Mouse (Mus musculus) heart, embryonic 11.5 days (tissue): Measurements from ENCODE around the gene BC034090. TPM values are rescaled to one million over a fixed set of nuclear protein-coding genes. Genes with fewer than 3 reads are reported as not detected.
"Not testable (repeated sequence)": the region's sequence is repeated elsewhere in the genome, so short reads cannot be mapped to it uniquely, and the experiment has no call there.

Source experiments
- ATAC-seq: fragments of 200-750 bp; cut with Nextera tagmentation; replicated peaks from 2 replicates; pipeline ENCODE4 v1.8.0; 2017; ENCODE audit warnings: moderate library complexity; ENCODE audit not compliant: insufficient number of reproducible peaks, low FRiP score, low TSS enrichment
- H3K27ac ChIP-seq: fragments of 300-500 bp; sonication (generic); 2 replicates; pipeline ENCODE4 v1.5.1; 2014; ENCODE audit warnings: mild to moderate bottlenecking, low read depth, low read length
- H3K27me3 ChIP-seq: fragments of 300-500 bp; sonication (generic); 2 replicates; pipeline ENCODE4 v1.6.1; 2014; ENCODE audit warnings: mild to moderate bottlenecking, low read length, mixed read lengths; ENCODE audit not compliant: control insufficient read depth, insufficient read depth
- H3K36me3 ChIP-seq: fragments of 300-500 bp; sonication (generic); 2 replicates; pipeline ENCODE4 v1.6.1; 2014; ENCODE audit warnings: mild to moderate bottlenecking, low read length, moderate library complexity, mixed read lengths; ENCODE audit not compliant: control insufficient read depth, insufficient read depth
- H3K4me1 ChIP-seq: fragments of 300-500 bp; sonication (generic); 2 replicates; pipeline ENCODE4 v1.6.1; 2014; ENCODE audit warnings: low read length; ENCODE audit not compliant: control insufficient read depth, insufficient read depth
- H3K4me2 ChIP-seq: fragments of 300-500 bp; sonication (generic); 2 replicates; pipeline ENCODE4 v1.6.1; 2014; ENCODE audit warnings: mild to moderate bottlenecking, moderate library complexity
- H3K4me3 ChIP-seq: fragments of 300-500 bp; sonication (generic); 2 replicates; pipeline ENCODE4 v1.5.1; 2014; ENCODE audit warnings: low read depth, low read length
- H3K9ac ChIP-seq: fragments of 300-500 bp; sonication (generic); 2 replicates; pipeline ENCODE4 v1.6.1; 2014; ENCODE audit warnings: mild to moderate bottlenecking, low read depth, low read length, moderate library complexity
- H3K9me3 ChIP-seq: fragments of 300-500 bp; sonication (generic); replicated peaks from 2 replicates; pipeline ENCODE4 v1.6.1; 2016; ENCODE audit warnings: low read length; ENCODE audit not compliant: control insufficient read depth
- WGBS: fragments of 180-500 bp; shearing (Covaris S2); extraction: QIAGEN DNeasy Blood & Tissue Kit; methylation state at CpG from one replicate; pipeline ENCODE4 v1.1.7; 2014; ENCODE audit not compliant: insufficient replicate concordance; 5-methylcytosine and 5-hydroxymethylcytosine counted together
- polyA plus RNA-seq: library from polyadenylated mRNA; unstranded; fragments of >200 nt; fragmentation: Nextera tagmentation; extraction: Ambion mirVana; gene quantifications from 2 replicates; pipeline ENCODE4 v1.2.1, GENCODE M21; 2014

The BC034090 gene
- polyA plus RNA-seq, 1 experiment from 2014 or later, result 5.4 TPM

DNA sequence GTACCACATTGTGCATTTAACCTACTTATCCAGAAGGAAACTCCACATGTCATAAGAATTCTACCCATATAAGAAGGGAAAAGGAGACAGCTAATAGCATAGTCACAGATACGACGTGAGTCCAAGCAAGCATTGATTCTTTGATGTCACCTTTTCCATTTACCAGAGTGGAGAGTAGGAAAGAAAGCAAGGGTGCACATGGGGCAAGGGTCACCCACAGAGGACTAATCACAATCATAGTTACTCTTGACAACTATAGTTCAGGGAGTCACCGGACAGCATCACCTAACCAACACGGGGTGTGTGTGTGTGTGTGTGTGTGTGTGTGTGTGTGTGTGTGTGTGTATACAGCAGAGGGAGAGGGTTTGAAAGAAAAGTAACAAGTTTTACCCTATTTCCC lies 31.5 kb upstream of the BC034090 start:
- no peak overlapping the region for H3K27ac ChIP-seq
- H3K9me3 ChIP-seq, result no peaks in the 10 kb centered on the region
- H3K36me3 ChIP-seq, result no peaks in the 10 kb centered on the region
- H3K27me3 ChIP-seq, result no peaks in the 10 kb centered on the region
- H3K4me1 ChIP-seq, result 0 out of 2 replicates have a peak, but pooled peaks cover 4% of the 10 kb centered on the region
- 82% methylated on average over 4 of the region's 4 CpGs for WGBS
- H3K4me3 ChIP-seq, result no peak overlapping the region
- no peak for ATAC-seq
- H3K9ac ChIP-seq, result no peak overlapping the region
- no peak overlapping the region for H3K4me2 ChIP-seq

DNA sequence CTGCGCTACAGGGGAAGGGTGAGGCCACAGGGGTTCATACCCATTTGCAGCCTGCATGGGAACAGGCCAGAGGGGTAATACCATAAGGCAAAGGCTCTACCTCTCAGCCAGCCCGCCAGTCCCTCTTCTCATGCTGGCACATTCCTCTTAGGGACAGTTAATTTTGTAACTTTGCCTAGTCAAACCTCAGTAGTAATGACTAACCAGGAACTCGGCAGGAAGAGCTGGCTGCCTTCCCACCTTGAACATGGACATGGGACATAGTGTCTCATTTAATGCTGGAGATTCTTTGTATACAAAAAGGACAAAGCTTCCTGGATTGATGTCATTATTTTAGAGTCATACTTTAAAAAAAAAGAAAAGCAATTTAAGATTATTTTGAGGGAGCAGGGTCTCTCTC lies 30.7 kb upstream of the BC034090 start:
- whole genome bisulfite sequencing, result 84% methylated on average over 3 of the region's 3 CpGs
- H3K4me1 ChIP-seq, result 0 out of 2 replicates have a peak, but pooled peaks cover 4% of the 10 kb centered on the region
- no peaks in the 10 kb centered on the region for H3K9me3 ChIP-seq
- no peak overlapping the region for H3K9ac ChIP-seq
- H3K4me3 ChIP-seq, result no peak overlapping the region
- H3K4me2 ChIP-seq, result no peak overlapping the region
- ATAC-seq, result no peak
- H3K27me3 ChIP-seq, result no peaks in the 10 kb centered on the region
- H3K36me3 ChIP-seq, result no peaks in the 10 kb centered on the region
- no peak overlapping the region for H3K27ac ChIP-seq

DNA sequence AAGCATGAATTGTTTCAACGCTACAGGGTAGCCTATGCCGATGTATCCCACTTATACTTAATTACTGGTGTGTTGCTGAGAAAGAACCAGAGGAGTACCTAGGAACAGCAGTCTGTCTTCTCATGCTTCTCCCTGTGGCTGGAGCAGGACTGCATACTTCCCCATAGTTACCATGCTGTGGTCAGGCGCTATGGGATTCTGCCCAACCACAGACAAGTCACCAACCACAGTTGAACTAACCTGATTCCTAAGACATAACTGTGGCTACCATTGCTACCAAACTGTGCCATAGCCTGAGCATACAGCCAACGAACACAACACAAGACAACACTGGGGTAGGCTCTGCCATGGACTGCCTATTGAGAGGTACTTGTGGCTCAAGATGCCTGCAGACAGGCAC lies 28.7 kb upstream of the BC034090 start:
- no peak for ATAC-seq
- WGBS, result 90% methylated on average over 4 of the region's 4 CpGs
- Histone ChIP-seq H3K4me3 (no peak overlapping the region), H3K4me1 (0 out of 2 replicates have a peak, but pooled peaks cover 4% of the 10 kb centered on the region), H3K36me3 (no peaks in the 10 kb centered on the region), H3K27me3 (no peaks in the 10 kb centered on the region), H3K9me3 (no peaks in the 10 kb centered on the region), H3K4me2 (no peak overlapping the region), H3K27ac (no peak overlapping the region), H3K9ac (no peak overlapping the region)

DNA sequence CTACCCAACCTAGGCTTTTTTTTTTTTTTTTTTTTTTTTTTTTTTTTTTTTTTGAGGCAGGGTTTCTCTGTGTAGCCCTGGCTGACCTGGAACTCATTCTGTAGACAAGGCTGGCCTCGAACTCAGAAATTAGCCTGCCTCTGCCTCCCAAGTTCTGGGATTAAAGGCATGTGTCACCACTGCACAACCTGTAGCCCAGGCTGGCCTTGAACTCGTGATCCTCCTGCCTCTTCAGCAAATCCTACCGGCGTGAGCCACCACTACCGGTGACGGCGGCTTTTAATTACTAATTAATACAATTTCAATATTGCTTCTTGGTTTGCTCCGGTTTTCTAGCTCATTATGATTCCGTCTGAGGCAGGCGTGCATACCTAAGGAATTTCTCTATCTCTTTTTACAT lies 18.3 kb upstream of the BC034090 start:
- not testable (repeated sequence) for H3K4me3 ChIP-seq, H3K4me1 ChIP-seq, H3K27me3 ChIP-seq, H3K9me3 ChIP-seq, H3K4me2 ChIP-seq, ATAC-seq, H3K9ac ChIP-seq, H3K27ac ChIP-seq, H3K36me3 ChIP-seq
- WGBS, result 86% methylated on average over 10 of the region's 10 CpGs

DNA sequence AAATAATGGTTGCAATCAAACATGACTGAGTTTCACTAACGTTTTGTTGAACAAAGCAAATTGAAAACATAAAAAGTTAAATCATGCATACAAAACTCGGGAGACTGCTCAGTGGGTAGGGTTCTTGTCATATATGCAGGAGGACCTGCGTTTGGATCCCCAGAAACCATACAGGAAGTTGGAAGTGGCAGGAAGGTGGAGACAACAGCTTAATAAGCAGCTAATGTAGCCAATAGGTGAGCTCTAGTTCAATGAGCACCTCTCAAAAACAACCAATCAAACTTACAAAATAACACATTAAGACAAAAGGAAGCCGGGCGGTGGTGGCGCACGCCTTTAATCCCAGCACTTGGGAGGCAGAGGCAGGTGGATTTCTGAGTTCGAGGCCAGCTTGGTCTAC lies 10.1 kb upstream of the BC034090 start:
- Histone ChIP-seq H3K9me3 (no peaks in the 10 kb centered on the region), H3K36me3 (no peaks in the 10 kb centered on the region), H3K9ac (no peak overlapping the region), H3K4me2 (no peak overlapping the region), H3K27me3 (no peaks in the 10 kb centered on the region), H3K4me3 (no peak overlapping the region), H3K27ac (no peak overlapping the region), H3K4me1 (0 out of 2 replicates have a peak, but pooled peaks cover 3% of the 10 kb centered on the region)
- ATAC-seq, result no peak
- WGBS, result 88% methylated on average over 8 of the region's 8 CpGs

DNA sequence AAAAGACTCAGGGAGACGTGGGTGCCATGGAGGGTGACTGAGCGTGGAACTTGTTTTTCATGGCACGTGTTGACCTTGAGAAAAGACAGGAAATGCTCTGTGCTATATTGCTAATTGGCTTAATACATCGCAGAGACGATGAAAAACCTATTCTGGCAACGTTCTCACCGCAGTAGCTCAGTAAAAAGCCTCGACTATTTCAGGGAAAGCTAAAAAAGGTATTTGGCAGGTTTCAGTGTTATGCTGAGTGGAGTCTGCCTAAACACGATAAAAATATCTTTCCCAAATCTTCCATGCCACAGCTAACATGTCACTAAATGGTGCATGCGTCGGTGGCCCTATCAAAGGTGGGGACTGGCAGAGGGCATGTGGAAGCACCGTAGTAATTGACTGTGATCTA lies 8.9 kb upstream of the BC034090 start:
- Histone ChIP-seq H3K4me2 (no peak overlapping the region), H3K4me1 (0 out of 2 replicates have a peak, but pooled peaks cover 3% of the 10 kb centered on the region), H3K9me3 (no peaks in the 10 kb centered on the region), H3K36me3 (no peaks in the 10 kb centered on the region), H3K4me3 (no peak overlapping the region), H3K27ac (no peak overlapping the region), H3K9ac (no peak overlapping the region), H3K27me3 (no peaks in the 10 kb centered on the region)
- no peak for ATAC-seq
- WGBS, result 69% methylated on average over 12 of the region's 12 CpGs

DNA sequence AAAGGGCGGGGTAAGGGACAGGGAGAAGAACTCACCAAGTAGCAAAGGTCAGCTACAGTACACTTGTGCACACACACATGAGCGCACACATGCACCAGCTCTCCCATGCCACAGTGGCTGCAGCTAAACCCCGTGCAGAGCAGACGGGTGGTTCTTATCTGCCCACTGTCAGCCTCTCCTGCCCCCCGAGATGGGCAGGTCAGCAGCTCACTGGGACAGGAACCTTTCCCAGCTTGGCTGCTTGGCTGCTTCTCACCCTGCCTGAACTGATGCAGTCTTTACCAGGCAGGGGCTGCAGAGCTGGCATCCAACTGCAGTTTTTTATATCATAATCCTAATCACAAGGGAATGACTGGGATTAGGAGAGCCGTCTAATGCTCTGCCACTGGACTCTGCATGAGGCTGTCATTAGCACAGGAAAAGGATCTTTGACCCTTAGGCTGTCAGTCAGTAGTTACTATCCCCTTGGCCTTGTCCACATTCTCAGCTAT lies 8.4 kb upstream of the BC034090 start:
- ATAC-seq, result no peak
- H3K27me3 ChIP-seq, result no peaks in the 10 kb centered on the region
- H3K4me3 ChIP-seq, result no peak overlapping the region
- no peak overlapping the region for H3K4me2 ChIP-seq
- 34% methylated on average over 6 of the region's 6 CpGs for WGBS
- no peak overlapping the region for H3K9ac ChIP-seq
- H3K27ac ChIP-seq, result no peak overlapping the region
- no peaks in the 10 kb centered on the region for H3K36me3 ChIP-seq
- H3K4me1 ChIP-seq, result peaks cover 3% of the 10 kb centered on the region; the same call in 1 of the 2 replicates
- H3K9me3 ChIP-seq, result no peaks in the 10 kb centered on the region

DNA sequence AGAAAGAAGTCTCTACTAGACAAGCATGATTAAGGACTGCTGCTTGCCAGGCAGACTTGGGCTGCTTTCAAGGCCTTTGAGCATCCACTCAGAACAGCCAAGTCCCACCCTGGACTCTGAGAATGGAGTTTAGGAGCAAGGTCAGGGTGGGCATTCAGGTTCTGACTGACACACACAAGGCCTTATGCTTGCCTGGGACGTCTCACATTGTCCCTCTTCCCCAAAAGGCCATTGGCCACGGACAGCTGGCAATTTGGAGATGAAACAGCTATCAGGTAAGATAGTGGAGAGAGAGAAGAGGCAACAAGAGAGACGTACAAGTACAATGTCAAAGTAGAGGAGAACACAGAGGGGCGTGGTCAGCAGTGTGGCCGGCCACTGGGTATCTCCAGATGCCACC lies 7.4 kb upstream of the BC034090 start:
- H3K4me3 ChIP-seq, result no peak overlapping the region
- no peaks in the 10 kb centered on the region for H3K9me3 ChIP-seq
- H3K9ac ChIP-seq, result no peak overlapping the region
- 67% methylated on average over 5 of the region's 5 CpGs for WGBS
- no peaks in the 10 kb centered on the region for H3K27me3 ChIP-seq
- H3K4me2 ChIP-seq, result no peak overlapping the region
- H3K4me1 ChIP-seq, result peaks cover 3% of the 10 kb centered on the region; the same call in 1 of the 2 replicates
- no peak overlapping the region for H3K27ac ChIP-seq
- ATAC-seq, result no peak
- H3K36me3 ChIP-seq, result no peaks in the 10 kb centered on the region

DNA sequence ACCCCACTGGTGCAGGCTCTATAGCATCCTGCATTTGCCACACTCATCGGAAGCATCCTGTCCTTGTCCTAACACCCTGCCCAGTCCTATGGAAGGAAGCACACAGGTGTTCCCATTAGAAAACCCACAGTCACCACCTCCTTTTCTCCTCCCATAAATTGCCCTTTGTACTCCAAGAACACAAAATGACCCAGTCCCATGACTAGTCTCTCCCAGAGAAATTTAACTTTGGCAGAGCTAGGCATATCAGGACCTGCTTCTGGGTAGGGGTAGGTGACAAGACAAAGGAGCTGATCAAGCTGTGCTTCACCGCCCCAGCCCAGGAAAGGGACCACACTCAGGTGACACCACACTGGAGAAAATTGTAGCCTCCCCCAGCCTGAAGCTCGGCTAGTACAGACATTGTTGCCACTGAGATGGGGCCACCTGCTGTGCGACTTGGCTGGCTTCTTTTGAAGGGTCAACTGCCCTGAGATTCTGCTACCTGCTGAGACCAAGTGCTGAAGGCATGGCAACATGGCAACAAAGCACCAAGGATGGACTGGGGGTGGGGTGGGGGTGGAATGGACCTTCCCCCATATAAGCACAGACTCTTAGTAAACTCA lies 6.4 kb upstream of the BC034090 start:
- no peaks in the 10 kb centered on the region for H3K36me3 ChIP-seq
- H3K4me2 ChIP-seq, result no peak overlapping the region
- 35% methylated on average over 4 of the region's 4 CpGs for WGBS
- no peaks in the 10 kb centered on the region for H3K9me3 ChIP-seq
- H3K27ac ChIP-seq, result no peak overlapping the region
- peaks cover 3% of the 10 kb centered on the region; the same call in 1 of the 2 replicates for H3K4me1 ChIP-seq
- H3K4me3 ChIP-seq, result no peak overlapping the region
- no peaks in the 10 kb centered on the region for H3K27me3 ChIP-seq
- H3K9ac ChIP-seq, result no peak overlapping the region
- ATAC-seq, result no peak
